Mouse (Mus musculus) layer of hippocampus, postnatal 25 days (tissue): ENCODE data around the gene Acan. TPM values are rescaled to one million over a fixed set of nuclear protein-coding genes. Genes with fewer than 3 reads are reported as not detected.

ENCODE experiments used
- DNase-seq, 2 experiments: peaks; one replicate each; pipeline ENCODE4 v3.0.0; 2022; ENCODE audit warnings: mixed read lengths in 2 of 2, low spot score in 1 of 2; ENCODE audit errors: extremely low spot score in 1 of 2
- total RNA-seq, 2 experiments: library from RNA; stranded (reverse); gene quantifications; 2 replicates each; pipeline ENCODE4 v1.2.3; 2021

Acan gene
- 1 to 10 TPM; 3.0 to 4.0 TPM for total RNA-seq

DNA sequence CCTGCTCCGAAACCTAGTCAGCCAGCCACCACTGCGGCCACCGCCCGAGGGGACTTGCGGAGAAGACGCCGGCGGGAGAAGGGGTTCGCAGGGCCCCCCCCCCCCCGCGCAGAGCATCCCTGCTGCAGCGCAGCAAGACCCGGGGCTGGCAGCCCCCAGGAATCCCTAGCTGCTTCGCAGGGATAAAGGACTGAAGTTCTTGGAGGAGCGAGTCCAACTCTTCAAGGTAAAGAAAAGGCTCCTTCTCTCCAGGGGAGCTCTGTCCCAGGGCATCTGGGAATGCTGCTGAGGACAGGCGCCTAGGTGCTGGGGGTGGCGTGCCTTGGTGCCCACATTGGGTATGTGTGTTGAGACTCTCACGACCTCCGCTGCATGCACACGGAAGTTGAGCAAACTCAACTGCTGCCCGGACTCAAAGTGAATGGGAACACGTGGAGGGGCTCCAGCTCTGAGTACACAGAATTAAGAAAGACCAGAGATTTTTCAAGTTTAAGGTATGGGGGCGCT, at the start of gene Acan:
TSS of gene Acan (plus strand) at position 101 of the 507 bp plus-strand sequence.
- no peak for DNase-seq

DNA sequence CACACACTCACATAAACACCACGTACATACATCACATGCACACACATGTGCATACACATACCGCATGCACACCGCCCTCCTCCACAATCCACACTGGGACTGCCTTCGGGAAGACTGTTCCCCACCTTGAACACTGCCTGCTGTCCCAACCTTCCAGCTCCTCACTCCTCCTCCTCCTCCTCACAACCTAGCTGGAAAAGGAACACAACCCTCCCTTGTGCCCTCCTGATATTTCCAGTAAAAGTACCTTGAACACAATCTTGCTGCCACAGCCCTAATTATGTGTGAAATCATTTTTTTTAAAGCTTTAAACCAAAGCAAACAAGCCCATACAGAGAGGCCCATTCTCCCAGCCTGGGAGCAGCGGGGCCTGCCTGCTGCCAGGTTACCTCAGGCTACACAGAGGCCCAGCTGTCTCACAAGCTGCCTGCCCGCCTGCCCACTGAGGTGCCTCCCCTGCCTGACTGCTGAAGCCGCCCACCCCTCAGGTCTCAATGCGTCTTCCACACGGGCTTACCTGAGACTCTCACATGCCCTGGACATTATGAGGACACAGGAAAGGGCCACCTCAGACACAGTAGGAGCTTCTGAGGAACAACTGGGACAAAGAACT, 31.9 kb upstream of the Acan start:
- peak in 1 of 2 experiments; percentile 11 for DNase-seq

GRCm38 (mm10) chr7:79029138-79029537, 24.1 kb upstream of the Acan start:
- DNase-seq = no peak

DNA sequence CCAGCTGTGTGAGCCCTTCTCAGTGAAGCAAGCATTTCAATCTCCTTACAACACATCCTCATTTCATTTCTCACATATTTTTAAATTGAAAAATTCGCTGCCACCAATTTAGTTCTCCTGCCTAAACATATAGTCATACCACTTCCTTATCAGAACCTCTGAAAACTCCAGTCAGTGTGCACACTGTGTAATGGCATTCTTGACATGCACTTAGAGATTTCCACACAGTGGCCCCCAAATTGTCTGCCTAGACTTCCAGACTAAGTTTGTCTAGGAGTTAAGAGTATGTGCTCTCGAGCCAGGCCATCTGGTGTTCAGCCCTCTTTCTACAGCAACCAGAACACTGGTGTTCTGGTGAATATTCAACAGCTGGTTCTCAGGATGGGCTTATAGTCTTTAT, 19.5 kb upstream of the Acan start:
- no peak for DNase-seq

DNA sequence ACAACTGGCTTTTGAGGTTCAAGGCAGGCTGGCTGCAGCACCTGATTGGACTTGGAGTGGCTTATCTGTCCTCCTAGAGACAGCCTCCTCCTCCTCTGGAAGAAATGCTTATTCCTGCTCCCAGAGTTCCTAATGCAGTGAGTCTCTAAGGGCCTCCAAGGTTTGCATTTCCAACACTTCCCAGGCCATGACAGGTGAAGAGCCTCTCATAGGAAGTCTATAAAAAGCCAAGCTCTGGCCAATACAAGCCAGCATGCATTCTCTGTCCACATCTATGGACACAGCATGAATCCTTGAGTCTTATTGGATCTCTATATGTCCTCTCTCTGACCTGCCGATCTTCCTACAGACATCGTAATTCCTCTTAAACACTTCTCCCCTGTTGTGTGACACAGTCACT, 18.8 kb upstream of the Acan start:
- no peak for DNase-seq

DNA sequence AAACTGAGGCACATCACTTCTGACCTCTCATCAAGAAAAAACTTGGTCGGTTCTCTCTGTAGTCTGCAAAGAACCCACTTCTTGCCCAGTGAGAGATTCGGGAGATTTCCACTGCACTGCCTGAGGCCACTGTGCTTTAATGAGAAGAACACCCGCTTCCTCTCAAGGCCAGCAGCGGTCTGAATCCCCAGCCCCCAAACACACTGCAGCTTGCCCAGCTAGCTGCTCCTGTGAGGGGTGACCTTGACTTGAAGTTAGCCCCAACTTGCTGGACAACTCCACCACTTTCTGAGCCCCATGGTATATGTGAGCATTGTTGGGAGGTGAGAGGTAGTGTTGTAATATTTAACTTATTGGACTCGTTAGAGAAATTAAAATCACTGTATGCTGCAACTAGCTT, 1.2 kb upstream of the Acan start:
- no peak for DNase-seq

DNA sequence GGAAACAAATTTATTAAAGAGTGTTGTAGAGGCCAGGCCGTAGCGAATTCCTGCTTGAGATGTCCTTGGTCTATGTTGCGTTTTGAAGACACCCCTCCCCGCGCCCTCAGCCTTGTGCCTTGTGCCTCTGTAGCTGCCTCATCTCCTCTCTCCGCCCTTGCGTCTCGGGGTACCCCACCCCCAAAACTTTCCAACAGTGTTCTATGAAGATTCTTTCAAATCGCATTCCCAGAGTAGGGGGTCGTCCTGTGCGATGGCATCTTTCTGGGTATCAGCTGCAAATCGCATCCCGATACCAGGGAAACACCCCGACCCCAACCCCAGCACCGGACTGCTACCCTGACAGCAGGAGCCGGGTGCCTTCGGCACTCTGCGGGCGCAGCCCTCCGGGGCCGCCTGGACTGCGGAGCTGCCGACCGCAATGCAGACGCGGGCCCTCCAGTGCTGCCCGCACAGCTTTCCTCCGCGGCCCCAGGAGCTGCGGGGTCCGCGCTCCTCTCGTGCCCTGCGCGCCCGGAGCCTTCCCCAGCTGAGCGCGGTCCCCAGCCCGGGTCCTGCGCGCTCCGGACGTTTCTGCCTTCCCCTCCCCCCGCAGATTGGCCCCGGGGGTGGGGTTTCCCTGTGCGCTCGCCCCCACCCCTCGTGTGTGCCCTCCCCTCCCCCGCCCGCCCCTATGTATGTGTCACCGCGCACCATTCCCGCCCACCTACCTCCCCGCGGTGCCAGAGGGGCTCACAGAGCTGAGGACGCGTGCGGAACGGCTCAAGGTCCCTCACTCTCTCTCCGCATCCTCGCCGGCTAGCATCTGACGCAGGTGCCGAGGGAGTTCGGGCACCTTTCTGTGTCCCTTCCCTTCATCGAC, 531 bp upstream of the Acan start:
- DNase-seq = no peak

DNA sequence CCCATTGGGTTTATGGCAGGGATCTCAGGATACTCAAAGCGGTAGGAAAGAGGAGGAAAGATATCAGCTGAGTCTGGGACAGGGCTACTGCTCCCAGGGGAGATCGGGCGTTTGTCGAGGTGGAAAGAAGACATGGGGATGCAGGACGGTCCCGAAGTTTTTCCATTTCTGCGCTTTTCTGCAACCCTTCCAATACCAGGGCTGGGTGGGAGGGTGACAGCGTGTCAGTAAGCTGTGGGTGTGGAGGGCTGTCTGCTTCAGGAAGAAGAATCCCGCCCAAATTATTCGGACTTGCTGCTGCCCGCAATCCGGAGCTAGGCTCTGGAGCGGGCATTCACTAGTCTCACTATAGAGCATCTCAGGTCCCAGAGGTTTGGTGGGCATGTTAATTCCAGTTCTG, 828 bp downstream of the Acan start:
- DNase-seq = no peak

GRCm38 (mm10) chr7:79058546-79058945, 5.3 kb downstream of the Acan start:
- DNase-seq = peak in 1 of 2 experiments; percentile 39

DNA sequence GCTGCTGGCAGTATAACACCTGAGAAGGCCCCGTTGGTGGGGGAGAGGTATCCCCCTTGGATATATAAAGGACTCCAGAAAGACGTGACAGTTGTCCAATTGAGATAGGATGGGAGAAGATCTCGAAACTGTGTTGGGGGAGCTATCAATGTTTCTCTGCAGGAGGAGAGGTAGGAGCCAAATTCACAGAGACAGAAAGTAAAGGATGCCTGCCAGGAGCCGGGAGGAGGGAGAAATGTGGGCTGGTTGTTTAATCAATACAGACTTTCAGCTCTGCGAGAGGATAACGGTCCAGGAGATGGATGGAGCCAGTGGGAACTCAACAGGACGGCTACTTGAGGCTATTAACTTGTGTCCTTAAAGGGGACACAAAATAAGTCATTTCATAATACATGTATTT, 14.2 kb downstream of the Acan start:
- no peak for DNase-seq

DNA sequence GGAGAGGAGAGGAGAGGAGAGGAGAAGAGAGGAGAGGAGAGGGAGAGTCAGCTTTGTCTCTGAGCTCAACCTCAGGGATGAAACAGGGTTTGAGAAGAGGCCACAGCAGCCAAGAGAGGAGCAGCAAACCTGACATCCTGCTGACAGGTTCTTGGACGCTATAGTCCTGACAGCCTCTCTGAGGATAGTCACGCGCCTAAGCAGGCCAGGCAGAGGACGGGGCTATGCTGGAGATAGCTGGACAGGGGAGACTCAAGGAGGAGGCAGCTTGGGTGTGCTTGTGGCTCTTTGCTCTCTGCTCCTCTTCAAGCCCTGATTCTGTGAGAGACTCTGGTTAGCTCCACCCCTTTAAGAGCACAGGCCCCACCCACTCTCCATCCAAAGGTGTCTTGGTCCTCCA, 14.9 kb downstream of the Acan start:
- DNase-seq = no peak

DNA sequence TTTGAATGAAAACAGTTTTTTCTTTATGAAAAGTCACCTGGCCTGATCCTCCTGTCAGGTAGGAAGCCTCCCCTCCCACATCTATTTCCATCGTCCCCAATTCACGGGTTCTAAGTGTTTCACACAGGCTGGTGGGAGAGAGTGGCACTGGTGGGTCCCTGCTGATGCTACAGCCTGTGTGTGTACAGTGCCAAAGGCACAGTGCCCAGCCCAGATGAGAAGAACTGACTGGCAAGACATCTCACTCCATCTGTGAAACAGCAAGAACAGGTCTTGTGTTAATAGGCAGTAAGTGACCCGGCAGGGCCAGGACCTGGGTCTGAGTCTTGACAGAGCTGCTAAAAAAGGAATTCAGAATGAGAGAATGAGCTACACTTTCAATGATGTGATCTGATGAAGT, 25.9 kb downstream of the Acan start:
- DNase-seq = peak in 1 of 2 experiments; percentile 19

DNA sequence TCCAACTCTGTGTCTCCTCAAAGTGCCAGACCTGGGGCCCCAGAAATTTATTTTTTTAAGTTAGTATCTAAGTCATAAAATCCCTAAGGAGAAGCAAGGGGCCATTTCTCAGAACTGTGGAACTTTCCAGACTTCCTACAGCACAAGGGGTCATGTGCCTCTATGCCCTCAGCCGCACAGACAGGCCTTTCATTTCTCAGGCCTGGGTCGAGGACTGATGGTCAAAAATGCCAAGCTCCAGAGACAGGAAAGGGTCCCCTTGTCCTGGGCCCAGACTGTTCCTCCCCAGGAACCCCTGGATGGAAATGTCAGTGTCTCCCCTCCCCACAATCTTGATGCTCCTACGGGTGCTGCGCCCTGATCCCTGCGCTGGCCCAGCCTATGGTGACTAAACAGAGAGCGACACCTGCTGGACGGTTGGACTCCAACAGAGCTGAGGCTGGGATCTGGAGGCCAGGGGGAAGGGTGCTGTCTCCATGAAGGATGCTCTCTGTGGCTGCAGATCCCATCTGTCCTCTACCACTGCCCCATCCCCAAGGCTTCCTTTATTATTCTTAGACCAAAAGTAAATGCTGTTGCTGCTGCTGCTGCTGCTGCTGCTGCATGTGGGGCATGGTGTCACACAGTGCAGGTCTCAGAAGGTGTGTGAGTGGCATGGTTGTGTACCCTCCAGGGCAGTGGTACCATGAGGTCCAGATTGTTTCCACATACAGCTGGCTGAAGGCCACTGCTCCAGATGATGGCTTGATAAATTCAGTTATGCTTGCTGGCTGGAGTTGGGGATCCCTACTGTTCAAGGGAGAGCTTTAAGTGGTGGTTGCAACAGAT, 27.5 kb downstream of the Acan start:
- peak; percentile 68 to 92 for DNase-seq

GRCm38 (mm10) chr7:79089111-79089510, 35.8 kb downstream of the Acan start:
- DNase-seq = peak in 1 of 2 experiments; percentile 51

DNA sequence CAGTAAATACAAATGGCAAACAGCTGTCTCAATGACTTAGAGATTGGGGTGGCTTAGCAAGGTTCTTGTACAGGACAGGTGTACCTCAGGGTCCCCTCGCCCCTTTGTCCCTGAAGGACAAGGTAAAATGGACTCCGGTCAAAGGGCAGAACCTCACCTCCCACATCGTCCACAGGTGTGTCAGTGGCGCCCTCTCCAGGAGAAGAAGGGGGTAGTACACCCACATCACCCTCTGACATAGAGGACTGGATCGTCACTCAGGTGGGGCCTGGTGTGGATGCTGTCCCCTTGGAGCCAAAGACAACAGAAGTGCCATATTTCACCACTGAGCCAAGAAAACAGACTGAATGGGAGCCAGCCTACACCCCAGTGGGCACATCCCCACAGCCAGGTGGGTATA, 43.2 kb downstream of the Acan start:
- no peak for DNase-seq

DNA sequence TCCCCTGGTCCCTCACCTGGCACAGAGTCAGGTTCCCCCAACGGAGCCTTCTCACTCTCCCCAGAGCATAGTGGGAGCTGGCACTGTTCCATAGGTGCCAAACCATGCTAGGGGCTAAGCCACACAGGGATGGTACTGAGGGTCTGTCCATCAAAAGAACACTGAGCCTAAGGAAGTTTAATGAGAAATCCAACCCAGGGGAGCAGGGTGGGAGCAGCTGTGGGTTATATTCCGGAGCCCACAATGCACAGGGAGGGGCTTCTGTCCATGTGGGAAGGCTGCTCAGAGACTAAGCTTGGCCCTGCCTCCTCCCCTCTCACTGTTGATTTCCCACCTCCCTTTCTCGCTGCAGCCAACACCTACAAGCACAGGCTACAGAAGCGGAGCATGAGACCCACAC, 60.6 kb downstream of the Acan start:
- DNase-seq = no peak

GRCm38 (mm10) chr7:79123465-79123864, 70.2 kb downstream of the Acan start:
- peak; percentile 36 to 37 for DNase-seq

DNA sequence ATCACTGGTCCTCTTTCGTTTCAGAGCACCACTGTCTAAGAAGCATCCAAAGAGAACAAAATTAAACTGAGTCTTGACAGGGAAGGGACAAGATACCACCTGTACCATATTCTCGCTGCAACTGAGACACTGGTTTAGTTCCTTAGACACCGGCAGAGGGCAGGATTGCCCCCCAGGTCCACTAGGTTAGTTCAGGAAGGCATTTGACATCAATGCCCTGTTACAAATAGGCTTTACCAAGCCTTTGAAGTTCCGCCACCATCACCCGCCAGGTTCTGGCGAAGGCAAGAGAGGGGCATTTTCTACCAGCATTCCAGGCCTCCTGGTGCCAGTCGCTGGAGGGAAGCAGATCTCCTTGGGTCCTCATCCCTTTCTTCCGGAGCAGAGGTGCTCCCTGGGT, 76.6 kb downstream of the Acan start:
- DNase-seq = no peak

DNA sequence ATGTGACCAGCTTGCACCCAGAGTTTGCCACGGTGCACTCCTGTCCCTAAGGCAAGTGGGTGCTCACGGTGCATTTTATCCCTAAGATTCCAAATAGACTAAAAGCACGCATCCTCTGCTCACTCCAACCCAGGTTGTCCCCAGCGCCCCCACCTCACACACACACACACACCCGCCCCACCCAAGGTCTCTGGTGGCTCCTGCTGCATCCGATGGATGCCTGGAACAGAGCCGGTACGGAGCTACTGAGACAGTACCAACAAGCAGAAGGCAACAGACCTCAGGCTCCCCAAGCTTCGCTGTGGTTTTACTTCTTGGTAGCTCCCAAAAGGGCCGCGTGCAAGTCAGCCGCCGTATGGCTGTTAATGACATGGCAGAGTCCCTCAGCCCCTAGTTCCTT, 77.1 kb downstream of the Acan start:
- DNase-seq = no peak

DNA sequence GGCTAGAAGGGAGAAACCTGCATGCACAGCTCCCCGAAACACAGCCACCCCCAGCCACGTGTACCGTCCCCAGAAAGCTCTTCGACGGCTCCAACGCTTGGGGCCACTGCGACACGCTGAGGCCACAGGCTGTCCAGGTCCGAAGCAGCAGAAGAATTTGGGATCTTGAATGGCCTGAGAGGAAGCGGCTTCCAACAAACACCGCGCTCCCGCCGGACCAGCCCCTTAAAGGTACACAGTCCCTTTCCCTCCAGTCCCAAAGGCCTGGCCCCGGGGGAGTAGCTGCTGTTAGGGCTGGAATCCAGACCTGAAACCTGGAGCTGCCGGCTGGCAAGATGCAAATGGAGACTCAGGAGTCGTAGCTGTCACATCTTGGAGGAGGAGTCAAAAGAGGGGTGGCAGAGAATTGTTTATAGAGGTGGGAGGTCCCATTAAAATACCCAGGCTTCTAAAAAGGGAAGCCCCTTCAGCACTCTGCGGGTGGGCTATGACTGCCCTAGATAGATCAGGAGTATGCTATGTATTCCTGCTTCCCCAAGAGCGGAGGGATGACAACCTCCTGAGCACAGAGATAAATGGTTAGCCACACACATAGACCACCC, 77.7 kb downstream of the Acan start, which contains the start of gene Hapln3:
TSS of gene Hapln3 (minus strand) at position 176 of the 602 bp plus-strand sequence.
- no peak for DNase-seq
